Mouse (Mus musculus): ENCODE results near the gene Hpf1.

- TF ChIP-seq CTCF (IDR thresholded peaks at IDR 0.05; ENCODE audit: control insufficient read depth, insufficient read depth, insufficient read length) (no peak), MYOG (IDR thresholded peaks at IDR 0.05; ENCODE audit: control insufficient read depth, extremely low read depth, insufficient read length) (no peak)
Measured at GRCm38 (mm10) chr8:60947503-60947902, 57.3 kb downstream of the Hpf1 start.

Data from C2C12 (cell line).